Mouse (Mus musculus) midbrain, postnatal 0 days (tissue): ENCODE measurements around the gene Chst15. TPM values are rescaled to one million over a fixed set of nuclear protein-coding genes. Genes with fewer than 3 reads are reported as not detected.

Experiments
- ATAC-seq: fragments of 200-750 bp; cut with Nextera tagmentation; 2 replicates; pipeline ENCODE4 v1.8.0; 2017; ENCODE audit warnings: moderate number of reproducible peaks, mild to moderate bottlenecking, moderate TSS enrichment, moderate library complexity; ENCODE audit not compliant: low FRiP score
- DNase-seq: peaks from one replicate; pipeline ENCODE4 v3.0.0-alpha.2; 2015; ENCODE audit warnings: low spot score
- H3K27ac ChIP-seq: fragments of 300-500 bp; sonication (generic); 2 replicates; pipeline ENCODE4 v1.5.1; 2014; ENCODE audit warnings: low read depth, mild to moderate bottlenecking, low read length, mixed read lengths
- H3K27me3 ChIP-seq: fragments of 300-500 bp; sonication (generic); 2 replicates; pipeline ENCODE4 v1.6.1; 2014; ENCODE audit warnings: low read length, control low read depth, mixed read lengths; ENCODE audit not compliant: insufficient read depth
- H3K36me3 ChIP-seq: fragments of 300-500 bp; sonication (generic); 2 replicates; pipeline ENCODE4 v1.6.1; 2014; ENCODE audit warnings: low read length, control low read depth, mixed read lengths; ENCODE audit not compliant: insufficient read depth
- H3K4me1 ChIP-seq: fragments of 300-500 bp; sonication (generic); 2 replicates; pipeline ENCODE4 v1.6.1; 2014; ENCODE audit warnings: mild to moderate bottlenecking, control low read depth, antibody characterized with exemption, low read length, mixed read lengths; ENCODE audit not compliant: insufficient read depth
- H3K4me2 ChIP-seq: fragments of 300-500 bp; sonication (generic); 2 replicates; pipeline ENCODE4 v1.6.1; 2014; ENCODE audit warnings: low read depth, mild to moderate bottlenecking, low read length, mixed read lengths; ENCODE audit not compliant: poor library complexity, severe bottlenecking
- H3K4me3 ChIP-seq: fragments of 300-500 bp; sonication (generic); 2 replicates; pipeline ENCODE4 v1.5.1; 2014; ENCODE audit warnings: low read depth, mild to moderate bottlenecking, low read length, moderate library complexity
- H3K9ac ChIP-seq: fragments of 300-500 bp; sonication (generic); replicated peaks from 2 replicates; pipeline ENCODE4 v1.6.1; 2014; ENCODE audit warnings: mild to moderate bottlenecking, low read length, moderate library complexity, mixed read lengths; ENCODE audit not compliant: poor library complexity, severe bottlenecking
- H3K9me3 ChIP-seq: fragments of 300-500 bp; sonication (generic); 2 replicates; pipeline ENCODE4 v1.6.1; 2016; ENCODE audit warnings: low read length, control low read depth
- CTCF ChIP-seq: IDR thresholded peaks from 2 replicates; pipeline ENCODE4 v1.5.1; 2016; ENCODE audit warnings: antibody characterized with exemption, mild to moderate bottlenecking
- WGBS: fragments of 180-500 bp; shearing (Covaris S2); extraction: QIAGEN DNeasy Blood & Tissue Kit; methylation state at CpG from one replicate; pipeline ENCODE4 v1.1.7; 2014; 5-methylcytosine and 5-hydroxymethylcytosine counted together
- polyA plus RNA-seq: library from polyadenylated mRNA; unstranded; fragments of >200 nt; fragmentation: Nextera tagmentation; extraction: Ambion mirVana; gene quantifications from 2 replicates; pipeline ENCODE4 v1.2.1, GENCODE M21; 2015
- total RNA-seq: library from RNA; depleted of rRNA; stranded (reverse); fragments of >200 nt; gene quantifications from 2 replicates; pipeline ENCODE4 v1.2.3, GENCODE M21; 2014

The Chst15 gene
- total and polyA plus RNA-seq, 2 experiments from 2014 or later, result 8.4 to 21.9 TPM

DNA sequence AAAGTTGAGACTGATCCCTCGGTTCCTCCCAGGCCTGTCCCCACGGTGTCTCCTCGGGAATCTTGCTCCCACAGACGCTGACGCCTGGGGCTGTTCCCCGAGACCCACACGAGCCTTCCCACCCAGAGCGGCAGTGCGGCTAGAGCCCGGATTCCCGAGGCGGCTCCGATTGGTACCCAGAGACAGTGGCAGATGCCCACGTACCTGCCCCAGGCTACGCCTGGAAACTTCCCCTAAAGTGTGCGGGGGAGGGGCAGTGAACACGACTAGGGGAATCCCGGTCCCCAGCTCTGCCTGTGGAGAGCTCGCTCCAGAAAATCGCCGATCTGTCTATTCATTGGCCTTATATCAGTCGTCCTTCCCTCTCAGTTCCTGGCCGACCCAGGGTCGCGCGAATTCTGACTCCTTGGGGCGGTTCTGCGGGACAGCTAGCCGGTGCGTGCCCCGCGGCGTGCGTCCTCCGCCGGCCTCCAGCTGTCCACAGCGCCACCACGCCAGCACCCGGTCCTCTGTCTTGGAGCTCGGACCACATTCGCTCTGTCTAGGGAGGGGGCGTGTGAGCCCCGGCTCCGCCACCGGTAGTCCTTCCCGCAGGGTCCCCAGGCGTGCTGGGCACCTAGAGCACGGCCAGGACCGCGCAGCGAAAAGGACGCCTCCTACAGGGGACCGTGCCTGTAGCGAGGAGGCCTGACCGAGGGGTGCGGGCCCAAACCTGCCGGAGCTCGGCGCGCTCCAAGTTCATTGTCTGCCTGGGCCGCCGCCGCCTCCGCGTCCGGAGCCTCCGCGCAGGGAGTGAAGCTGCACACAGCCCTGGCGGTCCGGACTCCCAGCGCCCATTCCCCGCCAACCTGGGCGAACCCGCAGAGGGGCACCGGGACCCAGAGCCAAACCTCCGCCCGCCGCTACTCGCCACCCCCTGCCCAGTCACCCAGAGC lies 660 bp downstream of the Chst15 start:
- Histone ChIP-seq H3K9me3 (no peaks in the 10 kb centered on the region), H3K9ac (peak overlapping the region; percentile 80), H3K4me3 (peak overlapping the region; percentile 83), H3K4me2 (peak overlapping the region; percentile 93), H3K27me3 (no peaks in the 10 kb centered on the region), H3K36me3 (no peaks in the 10 kb centered on the region), H3K4me1 (peaks cover 4% of the 10 kb centered on the region; the same call in 1 of the 2 replicates), H3K27ac (peak overlapping the region; percentile 76)
- DNase-seq (peak; percentile 54), ATAC-seq (peak; percentile 69)
- TF ChIP-seq CTCF, result peak; percentile 52
- under 1% methylated on average over 78 of the region's 79 CpGs for WGBS

- Histone ChIP-seq H3K4me1 (peaks cover 4% of the 10 kb centered on the region; the same call in 1 of the 2 replicates), H3K4me2 (peak overlapping the region; percentile 93), H3K9me3 (no peaks in the 10 kb centered on the region), H3K27ac (peak overlapping the region; percentile 76), H3K4me3 (peak overlapping the region; percentile 83), H3K9ac (peak overlapping the region; percentile 80), H3K36me3 (no peaks in the 10 kb centered on the region), H3K27me3 (no peaks in the 10 kb centered on the region)
- peak; percentile 78 for ATAC-seq
- 1% methylated on average over 51 of the region's 51 CpGs for WGBS
- TF ChIP-seq CTCF, result peak; percentile 75
- DNase-seq, result peak; percentile 93
Observed at GRCm38 (mm10) chr7:132315149-132316091, 1.6 kb downstream of the Chst15 start.

- Histone ChIP-seq H3K9ac (no peak overlapping the region), H3K4me1 (peaks cover under 1% of the 10 kb centered on the region; the same call in 1 of the 2 replicates), H3K27ac (no peak overlapping the region), H3K36me3 (no peaks in the 10 kb centered on the region), H3K27me3 (no peaks in the 10 kb centered on the region), H3K9me3 (no peaks in the 10 kb centered on the region), H3K4me2 (no peak overlapping the region), H3K4me3 (no peak overlapping the region)
- DNase-seq (no peak), ATAC-seq (no peak)
- no peak for TF ChIP-seq CTCF
- 60% methylated on average over 8 of the region's 8 CpGs for WGBS
Observed at GRCm38 (mm10) chr7:132312396-132312795, 4.6 kb downstream of the Chst15 start.

GRCm38 (mm10) chr7:132308537-132309191 lies 8.4 kb downstream of the Chst15 start:
- Histone ChIP-seq H3K27ac (no peak overlapping the region), H3K4me1 (no peaks in the 10 kb centered on the region), H3K27me3 (no peaks in the 10 kb centered on the region), H3K4me2 (no peak overlapping the region), H3K36me3 (no peaks in the 10 kb centered on the region), H3K4me3 (no peak overlapping the region), H3K9ac (no peak overlapping the region), H3K9me3 (no peaks in the 10 kb centered on the region)
- no peak for TF ChIP-seq CTCF
- 84% methylated on average over 5 of the region's 5 CpGs for WGBS
- ATAC-seq (no peak), DNase-seq (no peak)

DNA sequence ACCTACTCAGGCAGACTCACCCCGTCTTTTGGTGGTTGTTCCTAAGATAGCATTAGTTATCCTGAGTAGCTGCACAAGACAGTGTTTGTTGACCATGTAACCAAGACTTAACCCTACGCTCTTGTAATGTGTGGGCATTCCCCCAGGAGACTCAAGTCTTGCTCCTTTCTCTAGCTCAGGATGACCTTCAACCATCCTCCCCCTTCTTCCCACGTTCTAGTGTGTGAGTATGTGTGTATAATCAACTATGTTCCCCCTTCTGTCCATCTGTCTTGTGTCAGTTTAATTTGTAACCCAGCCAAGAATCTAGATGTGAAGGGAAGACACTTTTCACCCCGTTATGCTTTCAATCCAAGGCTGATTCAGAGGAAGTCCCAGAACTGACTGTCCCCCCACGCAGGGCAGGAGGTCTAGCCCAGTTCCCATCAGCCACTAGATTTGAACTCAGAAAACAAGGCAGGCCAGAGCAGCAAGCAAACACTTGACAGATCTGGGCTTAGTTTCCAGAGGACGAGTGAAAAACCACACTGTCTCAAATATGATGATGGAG lies 9.2 kb downstream of the Chst15 start:
- no peak overlapping the region for H3K4me2 ChIP-seq
- no peaks in the 10 kb centered on the region for H3K36me3 ChIP-seq
- no peaks in the 10 kb centered on the region for H3K4me1 ChIP-seq
- H3K27ac ChIP-seq, result no peak overlapping the region
- ATAC-seq (no peak), DNase-seq (no peak)
- no peak overlapping the region for H3K4me3 ChIP-seq
- TF ChIP-seq CTCF, result no peak
- no peaks in the 10 kb centered on the region for H3K9me3 ChIP-seq
- no peaks in the 10 kb centered on the region for H3K27me3 ChIP-seq
- 83% methylated on average over 6 of the region's 6 CpGs for WGBS
- H3K9ac ChIP-seq, result no peak overlapping the region
